In genomic region chr15:85977086-85977485, GRCm38 (mm10) we compare ENCODE assay signal across 11 mouse cellular contexts. TPM values are rescaled to one million over a fixed set of nuclear protein-coding genes. Genes with fewer than 3 reads are reported as not detected.
DNase-seq lines count a peak whose midpoint lies in the region; ATAC-seq lines count a peak whose summit lies in the region.
"Had no signal": no experiment of that assay in that cellular context is flagged by ENCODE, and none has a peak within 500 bp of the region (broad histone marks: within the 10 kb centered on the region; RNA-seq: fewer than 3 reads in every experiment).

No protein-coding gene starts in this region.

- H3K4me3 ChIP-seq in embryonic facial prominence, embryonic 14.5 days (ENCODE audit: low read depth, low read length), result no peak overlapping the region
- no peak overlapping the region for H3K4me3 ChIP-seq in midbrain, embryonic 13.5 days (replicated peaks)
- H3K4me3 ChIP-seq: liver, embryonic 15.5 days; myocyte had no signal

- no peak overlapping the region for H3K9ac ChIP-seq in embryonic facial prominence, embryonic 14.5 days (ENCODE audit: low read depth, low read length)
- H3K9ac ChIP-seq in midbrain, embryonic 13.5 days (replicated peaks), result no peak overlapping the region
- H3K9ac ChIP-seq: liver, embryonic 15.5 days had no signal

- no peaks in the 10 kb centered on the region for H3K27me3 ChIP-seq in embryonic facial prominence, embryonic 14.5 days (replicated peaks; ENCODE audit: control insufficient read depth, insufficient read depth, low read length)
- no peaks in the 10 kb centered on the region for H3K27me3 ChIP-seq in midbrain, embryonic 13.5 days

- no peaks in the 10 kb centered on the region for H3K9me3 ChIP-seq in embryonic facial prominence, embryonic 14.5 days (ENCODE audit: control insufficient read depth, low read length)
- H3K9me3 ChIP-seq in midbrain, embryonic 13.5 days, result no peaks in the 10 kb centered on the region
- H3K9me3 ChIP-seq: liver, embryonic 15.5 days had no signal

- no peak for ATAC-seq in embryonic facial prominence, embryonic 14.5 days (ENCODE audit: low read depth)
- peak; percentile 32 for ATAC-seq in megakaryocyte progenitor cell, adult 5-6 weeks (replicated peaks; ENCODE audit: poor library complexity)
- no peak for ATAC-seq in midbrain, embryonic 13.5 days

- no peak overlapping the region for H3K4me2 ChIP-seq in embryonic facial prominence, embryonic 14.5 days (ENCODE audit: low read depth, low read length)
- no peak overlapping the region for H3K4me2 ChIP-seq in midbrain, embryonic 13.5 days (replicated peaks)
- H3K4me2 ChIP-seq: liver, embryonic 15.5 days had no signal

- H3K36me3 ChIP-seq in embryonic facial prominence, embryonic 14.5 days (ENCODE audit: control insufficient read depth, insufficient read depth, low read length), result no peaks in the 10 kb centered on the region
- no peaks in the 10 kb centered on the region for H3K36me3 ChIP-seq in midbrain, embryonic 13.5 days
- H3K36me3 ChIP-seq: liver, embryonic 15.5 days had no signal

- no peak overlapping the region for H3K27ac ChIP-seq in embryonic facial prominence, embryonic 14.5 days (replicated peaks; ENCODE audit: low read depth, low read length)
- H3K27ac ChIP-seq in midbrain, embryonic 13.5 days, result no peak overlapping the region
- H3K27ac ChIP-seq: liver, embryonic 15.5 days had no signal

- DNase-seq in cerebellum, postnatal 14 days, result peak; percentile 53 to 54
- no peak for DNase-seq in cerebellum, adult 18-20 months
- peak; percentile 68 for DNase-seq in kidney, postnatal 10 days
- DNase-seq in kidney, adult 11 months, result no peak
- DNase-seq in embryonic facial prominence, embryonic 14.5 days (ENCODE audit: low spot score), result peak; percentile 56
- DNase-seq in gastrocnemius, postnatal 4 days (ENCODE audit: low spot score in 2 of 2), result no peak
- DNase-seq: gastrocnemius, postnatal 36 days had no signal

- 75% methylated on average over 9 of the region's 9 CpGs for WGBS in embryonic facial prominence, embryonic 14.5 days
- 87% methylated on average over 9 of the region's 9 CpGs for WGBS in midbrain, embryonic 13.5 days

- peaks cover 33% of the 10 kb centered on the region for H3K4me1 ChIP-seq in embryonic facial prominence, embryonic 14.5 days (ENCODE audit: control insufficient read depth, insufficient read depth, low read length)
- peaks cover 32% of the 10 kb centered on the region for H3K4me1 ChIP-seq in midbrain, embryonic 13.5 days (replicated peaks)

RNA-seq across cellular contexts. Expression of gene Celsr1, which starts 56.5 kb away (rescaled TPM):
- polyA plus RNA-seq in embryonic facial prominence, embryonic 14.5 days (2014; fragmentation: Nextera tagmentation; extraction: Ambion mirVana), result 5.5 TPM in 2 replicates
- total RNA-seq in megakaryocyte progenitor cell, adult 5-6 weeks (2015), result 8.4 and 10.7 TPM in 2 replicates
- 4.4 and 6.6 TPM in 2 replicates for total RNA-seq in megakaryocyte progenitor cell, adult 5-6 weeks (2017)
- 2.0 and 2.7 TPM in 2 replicates for polyA plus RNA-seq in midbrain, embryonic 13.5 days (2015; fragmentation: Nextera tagmentation; extraction: Ambion mirVana)
- 1 to 10 TPM; 1.6 to 1.7 TPM for total RNA-seq in gastrocnemius, postnatal 4 days (2021)

Comparison
In these comparisons a context has a peak if more than half of its experiments do, and no peak if none do; other contexts are left out.
1. DNase-seq: peak in cerebellum, postnatal 14 days (2 of 2), kidney, postnatal 10 days (single experiment) and embryonic facial prominence, embryonic 14.5 days (single experiment); none in cerebellum, adult 18-20 months (0 of 2), kidney, adult 11 months (single experiment) and gastrocnemius, postnatal 4 days (0 of 2).